Mouse (Mus musculus): ENCODE data around the gene Slc12a4. TPM values are rescaled to one million over a fixed set of nuclear protein-coding genes. Genes with fewer than 3 reads are reported as not detected.

Slc12a4 gene
- polyA plus RNA-seq, 1 experiment, result 8.9 TPM

DNA sequence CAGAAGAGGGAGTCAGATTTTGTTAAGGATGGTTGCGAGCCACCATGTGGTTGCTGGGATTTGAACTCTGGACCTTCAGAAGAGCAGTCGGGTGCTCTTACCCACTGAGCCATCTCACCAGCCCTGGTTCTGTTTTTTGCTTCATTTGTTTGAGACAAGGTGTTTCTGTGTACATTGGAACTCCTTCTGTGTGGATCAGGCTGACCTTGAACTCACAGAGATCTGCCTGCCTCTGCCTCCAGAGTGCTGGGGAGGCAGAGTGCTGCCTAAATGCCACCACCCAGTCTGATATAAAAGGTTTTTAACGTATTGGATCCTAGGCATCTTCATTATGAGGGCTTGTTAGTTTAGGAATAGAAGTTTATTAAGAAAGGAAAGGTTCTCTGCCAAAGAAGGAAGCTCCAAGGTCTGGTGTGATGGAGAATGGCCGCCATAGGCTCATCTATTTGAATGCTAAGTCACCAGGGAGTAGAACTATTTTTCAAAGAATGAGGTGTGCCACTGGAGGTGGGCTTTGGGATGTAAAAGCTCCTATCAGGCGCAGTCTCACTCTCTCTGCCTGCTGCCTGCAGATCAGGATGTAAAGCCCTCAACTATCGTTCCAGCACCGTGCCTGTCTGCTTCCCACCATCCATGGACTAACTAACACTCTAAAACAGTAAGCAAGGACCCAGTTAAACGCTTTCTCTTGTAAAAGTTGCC, 5.3 kb upstream of the Slc12a4 start:
- no peak overlapping the region for H3K27ac ChIP-seq (ENCODE audit: insufficient read depth, low read depth, low read length)
- no peaks in the 10 kb centered on the region for H3K4me1 ChIP-seq (ENCODE audit: control insufficient read depth, insufficient read depth, insufficient read length, low read length)
- no peaks in the 10 kb centered on the region for H3K36me3 ChIP-seq (ENCODE audit: control insufficient read depth, insufficient read depth, low read length)
- TF ChIP-seq CTCF (IDR thresholded peaks at IDR 0.05; ENCODE audit: extremely low read depth, insufficient read length, insufficient replicate concordance, low read depth, low read length) (no peak), POLR2A (IDR thresholded peaks at IDR 0.05; ENCODE audit: low read depth, low read length) (no peak)
- H3K4me3 ChIP-seq (ENCODE audit: low read depth, low read length), result no peak overlapping the region
- 78% methylated on average over 8 of the region's 8 CpGs for WGBS
- 0 out of 2 replicates have a peak, but pooled peaks cover under 1% of the 10 kb centered on the region for H3K27me3 ChIP-seq (ENCODE audit: control insufficient read depth, insufficient read depth, low read length)

- 59% methylated on average over 1 of the region's 1 CpGs for WGBS
- TF ChIP-seq POLR2A (IDR thresholded peaks at IDR 0.05; ENCODE audit: low read depth, low read length), result no peak
- TF ChIP-seq CTCF (IDR thresholded peaks at IDR 0.05; ENCODE audit: extremely low read depth, insufficient read length, insufficient replicate concordance, low read depth, low read length), result no peak
- H3K36me3 ChIP-seq (ENCODE audit: control insufficient read depth, insufficient read depth, low read length), result no peaks in the 10 kb centered on the region
Measured at GRCm38 (mm10) chr8:105969367-105969766, 3.5 kb upstream of the Slc12a4 start.

GRCm38 (mm10) chr8:105966692-105967311, 905 bp upstream of the Slc12a4 start:
- Histone ChIP-seq H3K27me3 (ENCODE audit: control insufficient read depth, insufficient read depth, low read length) (peaks cover 14% of the 10 kb centered on the region), H3K27ac (ENCODE audit: insufficient read depth, low read depth, low read length) (peak overlapping the region; percentile 2; the same call in 1 of the 2 replicates), H3K4me1 (ENCODE audit: control insufficient read depth, insufficient read depth, insufficient read length, low read length) (no peaks in the 10 kb centered on the region), H3K4me3 (ENCODE audit: low read depth, low read length) (peak overlapping the region; percentile 11), H3K36me3 (ENCODE audit: control insufficient read depth, insufficient read depth, low read length) (no peaks in the 10 kb centered on the region)
- 15% methylated on average over 19 of the region's 19 CpGs for WGBS
- TF ChIP-seq POLR2A (IDR thresholded peaks at IDR 0.05; ENCODE audit: low read depth, low read length), result no peak

More at GRCm38 (mm10) chr8:105969367-105969766, 3.5 kb upstream of the Slc12a4 start:
- no peak overlapping the region for H3K27ac ChIP-seq (ENCODE audit: insufficient read depth, low read depth, low read length)
- peaks cover 14% of the 10 kb centered on the region for H3K27me3 ChIP-seq (ENCODE audit: control insufficient read depth, insufficient read depth, low read length)
- H3K4me1 ChIP-seq (ENCODE audit: control insufficient read depth, insufficient read depth, insufficient read length, low read length), result no peaks in the 10 kb centered on the region
- no peak overlapping the region for H3K4me3 ChIP-seq (ENCODE audit: low read depth, low read length)

GRCm38 (mm10) chr8:105965266-105965904, 512 bp downstream of the Slc12a4 start:
- H3K27me3 ChIP-seq (ENCODE audit: control insufficient read depth, insufficient read depth, low read length), result peaks cover 14% of the 10 kb centered on the region
- H3K4me1 ChIP-seq (ENCODE audit: control insufficient read depth, insufficient read depth, insufficient read length, low read length), result peaks cover 2% of the 10 kb centered on the region
- 4% methylated on average over 40 of the region's 40 CpGs for WGBS
- TF ChIP-seq CTCF (IDR thresholded peaks at IDR 0.05; ENCODE audit: extremely low read depth, insufficient read length, insufficient replicate concordance, low read depth, low read length), result no peak
- no peak for TF ChIP-seq POLR2A (IDR thresholded peaks at IDR 0.05; ENCODE audit: low read depth, low read length)
- peak overlapping the region; percentile 90 for H3K27ac ChIP-seq (ENCODE audit: insufficient read depth, low read depth, low read length)
- H3K4me3 ChIP-seq (ENCODE audit: low read depth, low read length), result peak overlapping the region; percentile 95
- H3K36me3 ChIP-seq (ENCODE audit: control insufficient read depth, insufficient read depth, low read length), result no peaks in the 10 kb centered on the region

DNA sequence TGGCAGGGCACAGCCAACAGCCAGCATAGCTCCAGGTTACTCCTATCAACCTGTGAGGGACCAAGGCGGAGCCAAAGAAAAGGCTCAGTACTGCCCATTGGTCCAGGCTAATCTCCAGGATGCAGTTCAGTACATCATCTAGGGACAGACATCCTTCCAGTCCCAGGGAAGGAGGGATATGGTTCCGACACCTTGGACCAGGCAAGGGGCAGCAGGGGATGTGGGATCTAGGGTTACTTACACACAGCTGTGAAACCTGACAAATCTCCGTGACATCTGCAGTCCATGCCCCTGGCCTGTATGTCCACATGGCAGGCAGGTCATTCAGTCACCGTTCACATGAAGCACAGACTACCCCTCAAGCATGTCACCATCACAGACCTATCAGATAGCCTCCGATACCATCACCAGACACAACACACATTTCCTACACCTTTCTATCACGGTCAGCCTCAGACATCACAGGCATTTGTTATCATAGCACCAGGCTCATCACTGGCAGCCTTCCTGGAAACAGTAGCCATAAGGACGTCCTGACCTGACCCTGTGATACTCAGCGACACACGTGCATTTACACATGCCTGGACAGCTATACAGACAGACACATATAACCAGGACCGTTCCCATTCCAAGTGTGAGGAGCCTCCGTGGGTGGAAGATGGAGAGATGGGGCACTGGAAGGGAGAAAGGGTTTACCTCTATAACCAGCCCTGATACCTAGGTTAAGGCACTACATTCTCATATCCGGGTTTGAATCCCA, 1.2 kb downstream of the Slc12a4 start:
- H3K27me3 ChIP-seq (ENCODE audit: control insufficient read depth, insufficient read depth, low read length), result peaks cover 14% of the 10 kb centered on the region
- TF ChIP-seq CTCF (IDR thresholded peaks at IDR 0.05; ENCODE audit: extremely low read depth, insufficient read length, insufficient replicate concordance, low read depth, low read length), result no peak
- TF ChIP-seq POLR2A (IDR thresholded peaks at IDR 0.05; ENCODE audit: low read depth, low read length), result no peak
- H3K27ac ChIP-seq (ENCODE audit: insufficient read depth, low read depth, low read length), result no peak overlapping the region; the same call in 1 of the 2 replicates
- 65% methylated on average over 12 of the region's 12 CpGs for WGBS
- H3K36me3 ChIP-seq (ENCODE audit: control insufficient read depth, insufficient read depth, low read length), result no peaks in the 10 kb centered on the region
- H3K4me1 ChIP-seq (ENCODE audit: control insufficient read depth, insufficient read depth, insufficient read length, low read length), result peaks cover 6% of the 10 kb centered on the region
- peak overlapping the region; percentile 95 for H3K4me3 ChIP-seq (ENCODE audit: low read depth, low read length)

- TF ChIP-seq POLR2A (IDR thresholded peaks at IDR 0.05; ENCODE audit: low read depth, low read length), result no peak
- no peak overlapping the region for H3K4me3 ChIP-seq (ENCODE audit: low read depth, low read length)
- H3K4me1 ChIP-seq (ENCODE audit: control insufficient read depth, insufficient read depth, insufficient read length, low read length), result peaks cover 13% of the 10 kb centered on the region
- H3K27me3 ChIP-seq (ENCODE audit: control insufficient read depth, insufficient read depth, low read length), result peaks cover 14% of the 10 kb centered on the region
- no peaks in the 10 kb centered on the region for H3K36me3 ChIP-seq (ENCODE audit: control insufficient read depth, insufficient read depth, low read length)
- WGBS, result 92% methylated on average over 10 of the region's 10 CpGs
- H3K27ac ChIP-seq (ENCODE audit: insufficient read depth, low read depth, low read length), result no peak overlapping the region
Measured at GRCm38 (mm10) chr8:105961536-105961935, 4.4 kb downstream of the Slc12a4 start.

All from small intestine, adult 2 months (tissue).